8 mouse cellular contexts compared by ENCODE assay signal in the genomic region with DNA sequence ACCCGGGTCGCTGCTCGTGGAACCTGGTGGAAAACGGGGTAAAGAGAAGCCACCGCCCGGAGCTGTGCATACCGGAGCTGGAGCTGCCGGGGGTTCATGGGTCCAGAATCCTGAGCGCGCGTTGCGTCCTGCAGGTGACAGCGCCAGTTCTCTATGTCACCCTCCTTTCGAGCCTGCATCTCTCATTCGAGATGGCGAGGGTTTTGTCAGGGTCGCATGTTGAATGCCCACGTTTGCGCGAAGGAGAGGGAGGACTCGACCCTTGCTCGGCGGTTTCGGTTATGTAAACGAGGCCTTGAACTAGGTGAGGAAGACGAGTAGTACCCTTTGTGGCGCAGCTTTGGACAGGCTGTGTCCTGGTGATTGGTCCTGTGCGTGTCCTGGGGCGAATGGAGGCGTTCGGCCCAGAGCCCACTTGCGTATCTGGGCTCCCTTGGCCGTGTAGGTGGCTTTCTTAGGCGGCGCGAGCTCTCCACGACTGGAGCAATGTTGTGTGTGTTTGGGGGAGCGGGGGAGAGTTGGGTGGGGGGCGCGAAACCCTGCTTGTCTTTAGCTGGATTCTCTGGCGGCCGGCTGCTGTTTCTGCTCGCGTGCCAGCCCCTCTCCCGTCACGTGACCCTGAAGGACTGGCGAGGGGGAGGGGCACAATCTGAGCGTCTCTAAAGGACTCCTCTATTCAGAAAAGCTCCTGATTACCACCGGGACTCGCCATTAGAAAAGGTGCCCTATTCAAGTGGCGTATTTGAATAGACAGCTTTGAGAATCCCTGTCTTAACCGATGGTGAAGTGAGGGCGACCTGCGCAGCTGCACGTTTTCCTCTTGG. TPM values are rescaled to one million over a fixed set of nuclear protein-coding genes. Genes with fewer than 3 reads are reported as not detected.
DNase-seq lines count a peak whose midpoint lies in the region; ATAC-seq and TF ChIP-seq lines count a peak whose summit lies in the region.

No protein-coding gene starts in this region.

- no peak for DNase-seq in CH12.LX (ENCODE audit: extremely low read depth)
- peak; percentile 80 for DNase-seq in cerebellum, adult 8-10 months
- DNase-seq in hindbrain, embryonic 10.5 days (ENCODE audit: low spot score): peak; percentile 78
- DNase-seq in layer of hippocampus, adult 9-10 months (ENCODE audit: low spot score): peak; percentile 63
- peak; percentile 78 for DNase-seq in lung, embryonic 14.5 days
- peak; percentile 59 for DNase-seq in ovary, adult 18-20 months (ENCODE audit: low spot score)
- DNase-seq in thymus, postnatal 10 days (ENCODE audit: low spot score in 2 of 2): peak; percentile 35 to 44

- TF ChIP-seq POLR2A in CH12.LX (IDR thresholded peaks at IDR 0.05; ENCODE audit: low read depth, low read length): no peak

- H3K4me3 ChIP-seq in CH12.LX (replicated peaks in 1 of 3; ENCODE audit: low read depth in 2 of 3, low read length in 2 of 3, poor library complexity in 1 of 3): peak overlapping the region in 2 of 3 experiments; percentile 43 to 49
- H3K4me3 ChIP-seq in hindbrain, embryonic 10.5 days: peak overlapping the region; percentile 65
- H3K4me3 ChIP-seq in lung, embryonic 14.5 days (ENCODE audit: low read depth, low read length): peak overlapping the region; percentile 48

- H3K9ac ChIP-seq in CH12.LX (ENCODE audit: insufficient read depth, low read depth): no peak overlapping the region
- H3K9ac ChIP-seq in lung, embryonic 14.5 days: peak overlapping the region; percentile 41

- no peaks in the 10 kb centered on the region for H3K9me3 ChIP-seq in CH12.LX (replicated peaks; ENCODE audit: low read length)
- no peaks in the 10 kb centered on the region for H3K9me3 ChIP-seq in hindbrain, embryonic 10.5 days
- no peaks in the 10 kb centered on the region for H3K9me3 ChIP-seq in lung, embryonic 14.5 days (ENCODE audit: low read depth, low read length)

- H3K4me1 ChIP-seq in CH12.LX (ENCODE audit: control insufficient read depth in 1 of 2, insufficient read depth in 2 of 2): peaks cover 0 to 21% of the 10 kb centered on the region in 2 experiments; a peak in 2 of 4 replicates
- peaks cover 24% of the 10 kb centered on the region for H3K4me1 ChIP-seq in hindbrain, embryonic 10.5 days (replicated peaks)
- H3K4me1 ChIP-seq in lung, embryonic 14.5 days (ENCODE audit: insufficient read depth): no peaks in the 10 kb centered on the region

- no peak overlapping the region for H3K27ac ChIP-seq in CH12.LX (ENCODE audit: insufficient read depth, low read depth)
- H3K27ac ChIP-seq in hindbrain, embryonic 10.5 days: peak overlapping the region; percentile 70
- no peak overlapping the region for H3K27ac ChIP-seq in lung, embryonic 14.5 days (ENCODE audit: low read depth)

- no peak for TF ChIP-seq CTCF in CH12.LX (conservative IDR thresholded peaks at IDR 0.05 in 1 of 2, IDR thresholded peaks at IDR 0.05 in 1 of 2; ENCODE audit: low read depth in 2 of 2, low read length in 2 of 2)
- TF ChIP-seq CTCF in lung, embryonic 14.5 days (IDR thresholded peaks at IDR 0.05; ENCODE audit: low read depth): no peak

- in situ Hi-C loops in CH12.LX (cut with MboI; ENCODE audit: low pct_ligation_motif_present, low pct_unique_long_range_greater_than_20kb, low sequenced_read_pairs): no loop called here

- 1% methylated on average over 55 of the region's 55 CpGs for WGBS in hindbrain, embryonic 10.5 days
- 1% methylated on average over 55 of the region's 55 CpGs for WGBS in lung, embryonic 14.5 days

- H3K36me3 ChIP-seq in CH12.LX (replicated peaks in 1 of 2; ENCODE audit: control insufficient read depth in 1 of 2, insufficient read depth in 1 of 2, low read length in 1 of 2): no peaks in the 10 kb centered on the region
- no peaks in the 10 kb centered on the region for H3K36me3 ChIP-seq in hindbrain, embryonic 10.5 days
- H3K36me3 ChIP-seq in lung, embryonic 14.5 days (ENCODE audit: insufficient read depth): no peaks in the 10 kb centered on the region

- TF ChIP-seq RAD21 in CH12.LX (IDR thresholded peaks at IDR 0.05; ENCODE audit: low read depth, low read length): no peak

- no peak for TF ChIP-seq EP300 in CH12.LX (IDR thresholded peaks at IDR 0.05; ENCODE audit: low read length)

- no peaks in the 10 kb centered on the region for H3K79me2 ChIP-seq in CH12.LX (replicated peaks; ENCODE audit: control insufficient read depth, extremely low read depth, insufficient read depth, poor library complexity, severe bottlenecking)

- dilution Hi-C loops in CH12.LX (cut with MboI; ENCODE audit: extremely low pct_ligation_motif_present, extremely low pct_unique_long_range_greater_than_20kb, low sequenced_read_pairs): no loop called here

- H3K4me2 ChIP-seq in CH12.LX (ENCODE audit: insufficient read depth, low read depth, poor library complexity, severe bottlenecking): peak overlapping the region; percentile 75
- peak overlapping the region; percentile 99 for H3K4me2 ChIP-seq in lung, embryonic 14.5 days

- peaks cover 72% of the 10 kb centered on the region for H3K27me3 ChIP-seq in CH12.LX (replicated peaks)
- peaks cover 53% of the 10 kb centered on the region for H3K27me3 ChIP-seq in hindbrain, embryonic 10.5 days (ENCODE audit: insufficient read depth, poor library complexity, severe bottlenecking)
- H3K27me3 ChIP-seq in lung, embryonic 14.5 days (ENCODE audit: insufficient read depth, low read length): peaks cover 32% of the 10 kb centered on the region

- ATAC-seq in frontal cortex, adult (ENCODE audit: low TSS enrichment): peak; percentile 17
- peak; percentile 23; the same call in 1 of the 2 replicates for ATAC-seq in lung, embryonic 14.5 days (ENCODE audit: insufficient read depth)

TF ChIP-seq in CH12.LX, 34 proteins besides CTCF, POLR2A, EP300 and RAD21:
- no peak for TF ChIP-seq MEF2A (IDR thresholded peaks at IDR 0.05; ENCODE audit: borderline replicate concordance, low read depth, low read length)
- TF ChIP-seq MAFK (IDR thresholded peaks at IDR 0.05; ENCODE audit: insufficient replicate concordance, low read length): no peak
- peak; percentile 62 for TF ChIP-seq USF2 (conservative IDR thresholded peaks at IDR 0.05; ENCODE audit: low read depth, low read length)
- no peak for TF ChIP-seq NELFE (IDR thresholded peaks at IDR 0.05; ENCODE audit: low read depth, low read length)
- 0 out of 2 replicates have a peak, but pooled peaks have one; percentile 18 for TF ChIP-seq TBP (conservative IDR thresholded peaks at IDR 0.05; ENCODE audit: low read depth, low read length)
- no peak for TF ChIP-seq CHD1 (IDR thresholded peaks at IDR 0.05; ENCODE audit: low read depth, low read length)
- TF ChIP-seq USF1 (IDR thresholded peaks at IDR 0.05; ENCODE audit: low read depth, low read length): peak; percentile 82
- TF ChIP-seq BHLHE40 (IDR thresholded peaks at IDR 0.05; ENCODE audit: low read depth, low read length): peak; percentile 87
- TF ChIP-seq MXI1 (IDR thresholded peaks at IDR 0.05; ENCODE audit: low read depth, low read length): no peak
- TF ChIP-seq MAX (IDR thresholded peaks at IDR 0.05; ENCODE audit: low read length): no peak
- no peak for TF ChIP-seq POLR2AphosphoS2 (IDR thresholded peaks at IDR 0.05; ENCODE audit: low read depth, low read length)

RNA-seq across cellular contexts. Expression of a gene that starts 0.8 kb away (rescaled TPM):
- total RNA-seq in CH12.LX (2012; rRNA removed): 0.04 and 0.08 TPM in 2 replicates
- total RNA-seq in CH12.LX (2014; rRNA removed): 0.05 and 0.11 TPM in 2 replicates
- polyA plus RNA-seq in CH12.LX (2012; ENCODE audit: insufficient read length, low read depth): not detected in 2 replicates
- 0.85 and 2.8 TPM in 2 replicates for polyA plus RNA-seq in hindbrain, embryonic 10.5 days (2016; fragmentation: Nextera tagmentation; extraction: Ambion mirVana)
- polyA plus RNA-seq in lung, embryonic 14.5 days (2014; fragmentation: Nextera tagmentation; extraction: Ambion mirVana): 1.0 and 1.4 TPM in 2 replicates

RNA-seq across cellular contexts. Expression of a gene that starts 46.4 kb away (rescaled TPM):
- not detected in 2 replicates for total RNA-seq in CH12.LX (2012; rRNA removed)
- total RNA-seq in CH12.LX (2014; rRNA removed): not detected in 2 replicates
- not detected in 2 replicates for polyA plus RNA-seq in CH12.LX (2012; ENCODE audit: insufficient read length, low read depth)
- not detected in 2 replicates for polyA plus RNA-seq in hindbrain, embryonic 10.5 days (2016; fragmentation: Nextera tagmentation; extraction: Ambion mirVana)
- not detected in 2 replicates for polyA plus RNA-seq in lung, embryonic 14.5 days (2014; fragmentation: Nextera tagmentation; extraction: Ambion mirVana)

RNA-seq across cellular contexts. Expression of a gene that starts 52.1 kb away (rescaled TPM):
- total RNA-seq in CH12.LX (2012; rRNA removed) (5.4 and 7.3 TPM in 2 replicates), CH12.LX (2014; rRNA removed) (13.1 and 15.1 TPM in 2 replicates)
- 9.3 and 14.0 TPM in 2 replicates for polyA plus RNA-seq in CH12.LX (2012; ENCODE audit: insufficient read length, low read depth)
- polyA plus RNA-seq in hindbrain, embryonic 10.5 days (2016; fragmentation: Nextera tagmentation; extraction: Ambion mirVana): 17.0 and 22.8 TPM in 2 replicates
- 18.8 and 19.3 TPM in 2 replicates for polyA plus RNA-seq in lung, embryonic 14.5 days (2014; fragmentation: Nextera tagmentation; extraction: Ambion mirVana)
